Mouse (Mus musculus) layer of hippocampus, postnatal 14 days (tissue): ENCODE measurements around the gene Rnpep. TPM values are rescaled to one million over a fixed set of nuclear protein-coding genes. Genes with fewer than 3 reads are reported as not detected.

Experiments used
- DNase-seq, 2 experiments: peaks; one replicate each; pipeline ENCODE4 v3.0.0; 2021 to 2022; ENCODE audit warnings: low spot score in 2 of 2, mixed read lengths in 1 of 2
- long read RNA-seq, 2 experiments: library from polyadenylated mRNA; stranded (forward); transcript quantifications; one replicate each; pipeline ENCODE4 v2.0.0; 2021
- total RNA-seq, 2 experiments: library from RNA; stranded (reverse); gene quantifications; 2 replicates each; pipeline ENCODE4 v1.2.3; 2021

Gene Rnpep
- 10 to 100 TPM; 52.5 to 57.8 TPM for total RNA-seq
- long read RNA-seq, experiment 1, transcript Rnpep-202 (11 exons, 2,288 nt): major isoform, 36 of 62 reads
- long read RNA-seq, experiment 1, partial matches to known transcripts: 13 of 62 reads
- long read RNA-seq, experiment 1, other reads (novel, unspliced or antisense): 9 of 62 reads
- long read RNA-seq, experiment 2, transcript Rnpep-202 (11 exons, 2,288 nt): major isoform, 43 of 94 reads
- long read RNA-seq, experiment 2, transcript Rnpep-201 (10 exons, 2,171 nt): minor isoform, 5 of 94 reads
- long read RNA-seq, experiment 2, partial matches to known transcripts: 28 of 94 reads
- long read RNA-seq, experiment 2, other reads (novel, unspliced or antisense): 15 of 94 reads

DNA sequence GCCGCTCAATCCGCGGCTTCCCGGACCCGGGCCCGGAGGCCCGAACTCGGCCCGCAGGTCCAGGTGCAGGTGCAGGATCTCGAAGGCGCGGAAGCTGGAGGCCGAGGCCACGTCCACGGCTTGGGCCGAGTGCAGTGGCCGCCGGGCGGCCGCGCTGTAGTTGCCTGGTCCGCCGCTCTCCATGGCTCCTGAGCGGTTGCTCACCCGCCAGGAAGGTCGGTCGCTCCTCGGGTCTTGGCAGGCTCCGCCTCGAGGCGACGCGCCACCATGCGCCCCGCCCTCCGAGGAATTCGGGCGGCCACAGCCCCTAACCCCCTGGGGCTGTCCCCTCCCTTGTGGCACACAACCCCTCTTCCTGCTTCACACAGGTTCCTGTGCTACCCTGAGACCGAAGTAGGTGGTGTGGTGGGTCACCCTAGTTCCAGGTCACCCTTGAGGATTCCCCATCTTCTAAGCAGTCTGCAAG lies at the start of gene Rnpep:
Gene Rnpep, minus strand, starts transcription at position 259 of the 466 bp plus-strand sequence.
- peak; percentile 57 to 78 for DNase-seq

GRCm38 (mm10) chr1:135330578-135330977 lies 46.7 kb upstream of the Rnpep start:
- DNase-seq: no peak

GRCm38 (mm10) chr1:135328368-135328767 lies 44.5 kb upstream of the Rnpep start:
- DNase-seq: no peak

DNA sequence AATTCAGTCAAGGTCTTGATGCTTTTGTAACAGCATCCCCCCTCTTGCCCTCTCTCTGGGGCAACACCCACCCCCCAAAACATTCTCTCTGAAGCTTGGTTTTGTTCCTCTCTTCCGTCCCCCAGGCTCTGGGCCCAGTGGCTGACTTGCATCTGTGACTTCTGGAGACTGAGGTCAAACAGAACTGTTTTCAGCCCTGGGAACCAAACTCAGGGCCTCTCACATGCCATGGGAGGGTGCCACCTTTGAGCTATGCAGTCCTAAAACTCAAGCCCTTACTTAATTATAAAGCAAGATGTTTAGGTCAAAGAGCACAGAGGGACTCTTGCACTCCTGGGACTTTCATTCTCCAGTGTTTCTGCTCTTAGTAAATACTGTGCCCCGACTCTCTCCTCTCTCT lies 42.0 kb upstream of the Rnpep start:
- no peak for DNase-seq

GRCm38 (mm10) chr1:135324571-135324970 lies 40.7 kb upstream of the Rnpep start, which contains the start of gene Lmod1:
Gene Lmod1 (plus strand): TSS chr1:135324807.
- DNase-seq: no peak

DNA sequence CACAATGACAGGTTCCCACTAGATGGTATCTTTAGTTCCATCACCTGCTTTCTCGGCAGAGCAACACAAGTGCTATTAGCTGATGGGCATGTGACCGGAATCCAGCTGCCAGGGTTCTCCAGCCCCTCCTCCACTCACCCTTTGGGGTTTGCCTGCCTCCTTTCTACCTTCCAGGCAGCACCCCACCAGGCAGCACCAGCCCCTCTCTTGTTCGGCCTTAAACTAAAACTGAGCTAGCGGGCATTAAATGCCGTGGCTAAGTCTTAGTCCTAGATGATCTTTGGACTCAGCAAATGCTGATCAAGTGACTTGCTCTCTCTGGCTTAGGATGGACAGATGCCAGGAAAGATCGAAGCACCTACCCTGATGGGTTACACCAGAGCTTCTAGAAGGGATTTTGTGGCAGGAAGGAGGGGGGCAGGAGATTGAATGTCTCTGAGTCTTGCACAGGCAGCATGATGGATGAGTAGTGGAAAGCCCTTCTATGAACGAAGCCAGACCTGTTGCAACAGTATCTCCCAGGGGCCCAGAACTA lies 39.5 kb upstream of the Rnpep start:
- DNase-seq: no peak

DNA sequence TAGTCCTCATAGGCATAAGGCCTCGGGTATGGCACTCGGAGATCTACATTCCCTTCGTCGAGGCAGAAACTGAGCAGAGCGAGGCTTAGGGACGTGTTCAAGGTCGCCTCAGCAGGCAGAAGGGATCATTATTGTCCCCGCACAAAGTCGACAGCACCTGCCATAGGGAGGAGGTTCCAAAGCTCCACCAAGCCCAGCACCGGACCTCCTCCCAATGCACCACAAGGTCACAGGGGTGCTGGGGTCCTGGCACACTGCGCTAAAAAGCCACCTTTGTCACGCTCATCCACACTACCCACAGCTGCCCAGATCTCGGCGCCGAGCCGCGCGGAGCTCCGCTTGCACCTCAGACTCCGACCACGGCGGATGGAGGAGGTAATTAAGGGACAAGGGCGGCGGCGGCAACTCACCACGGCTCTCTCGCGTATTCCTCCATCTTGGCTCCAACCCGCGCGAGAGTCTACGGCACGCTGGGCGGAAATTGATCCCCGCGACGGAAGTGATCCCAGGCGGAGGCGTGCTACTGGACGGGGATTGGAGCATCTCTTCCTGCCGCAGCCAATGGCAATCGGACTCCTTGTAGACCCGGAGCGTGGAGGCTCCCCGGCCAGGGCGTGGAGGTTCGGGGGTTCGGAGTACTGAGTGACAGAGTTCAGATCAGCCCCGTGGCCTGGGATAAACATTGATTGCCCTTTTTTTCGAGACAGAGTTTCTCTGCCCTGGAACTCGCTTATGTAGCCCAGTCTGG lies 29.6 kb upstream of the Rnpep start, which contains the start of gene Timm17a:
Gene Timm17a, minus strand, starts transcription at position 495 of the 748 bp plus-strand sequence.
- peak; percentile 92 to 96 for DNase-seq

- no peak for DNase-seq
These were observed 28.3 kb upstream of the Rnpep start for GRCm38 (mm10) chr1:135312201-135312600.

DNA sequence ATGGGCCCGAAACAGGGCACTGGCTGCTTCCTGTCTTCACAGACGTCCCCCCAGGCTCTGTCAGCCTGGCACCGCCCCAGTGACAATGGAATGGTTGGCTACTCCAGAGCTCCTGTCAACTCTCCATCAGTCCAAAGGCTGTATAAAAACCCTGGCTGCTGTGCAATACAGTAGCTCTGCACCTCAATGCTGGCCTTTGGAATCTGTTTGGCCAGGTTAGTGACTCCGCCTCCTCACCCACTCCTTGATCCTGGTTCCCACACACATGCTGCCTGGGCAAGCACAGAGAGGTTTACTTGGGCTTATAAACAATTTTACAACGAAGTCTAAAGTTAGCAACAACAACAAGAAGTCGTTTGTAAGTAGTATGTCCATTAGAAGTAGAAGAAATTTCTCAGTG lies 27.5 kb upstream of the Rnpep start:
- DNase-seq: no peak

DNA sequence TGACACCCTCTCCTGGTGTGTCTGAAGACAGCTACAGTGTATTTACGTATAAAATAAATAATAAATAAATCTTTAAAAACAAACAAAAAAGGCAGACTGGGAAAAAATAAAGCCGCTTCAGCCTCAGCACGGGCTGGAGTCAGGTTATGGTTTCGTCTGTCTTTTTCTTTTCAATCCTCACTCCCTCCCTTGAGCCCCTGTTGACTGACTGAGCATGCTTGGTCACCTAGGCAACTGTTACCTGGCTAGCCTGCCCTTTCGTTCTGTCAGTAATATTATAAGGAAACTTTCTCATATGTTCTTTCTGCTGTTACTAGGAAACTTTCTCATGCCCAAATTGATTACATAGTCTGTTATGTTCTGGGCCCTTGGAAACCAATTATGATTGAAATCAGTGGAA lies 7.0 kb upstream of the Rnpep start:
- peak in 1 of 2 experiments; percentile 31 for DNase-seq

DNA sequence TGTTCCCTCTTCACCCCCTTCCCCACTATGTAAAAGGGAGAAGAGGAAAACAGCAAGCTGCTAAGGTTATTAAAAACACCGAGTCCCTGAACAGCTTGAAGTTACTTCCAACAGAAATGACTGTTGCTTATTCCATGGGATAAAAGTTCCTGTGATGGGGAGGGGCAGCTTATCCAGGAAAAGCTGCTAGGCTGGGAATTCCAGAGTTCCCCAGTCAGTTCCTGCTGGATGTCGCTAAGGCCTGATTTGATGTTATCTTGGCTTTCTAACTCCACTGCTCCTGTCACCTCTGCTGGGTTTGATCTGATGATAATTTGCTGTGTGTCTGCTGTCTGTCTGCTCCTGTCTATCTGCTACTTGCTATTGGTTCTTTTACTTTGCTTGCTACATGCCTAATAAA lies 2.4 kb upstream of the Rnpep start:
- no peak for DNase-seq

GRCm38 (mm10) chr1:135283287-135283825 lies 528 bp downstream of the Rnpep start:
- no peak for DNase-seq

GRCm38 (mm10) chr1:135282536-135283286 lies 1.2 kb downstream of the Rnpep start:
- peak in 1 of 2 experiments; percentile 14 for DNase-seq

GRCm38 (mm10) chr1:135281841-135282240 lies 2.0 kb downstream of the Rnpep start:
- DNase-seq: no peak

- DNase-seq: peak; percentile 47 to 78
These were observed 3.2 kb downstream of the Rnpep start for GRCm38 (mm10) chr1:135280646-135281045.

DNA sequence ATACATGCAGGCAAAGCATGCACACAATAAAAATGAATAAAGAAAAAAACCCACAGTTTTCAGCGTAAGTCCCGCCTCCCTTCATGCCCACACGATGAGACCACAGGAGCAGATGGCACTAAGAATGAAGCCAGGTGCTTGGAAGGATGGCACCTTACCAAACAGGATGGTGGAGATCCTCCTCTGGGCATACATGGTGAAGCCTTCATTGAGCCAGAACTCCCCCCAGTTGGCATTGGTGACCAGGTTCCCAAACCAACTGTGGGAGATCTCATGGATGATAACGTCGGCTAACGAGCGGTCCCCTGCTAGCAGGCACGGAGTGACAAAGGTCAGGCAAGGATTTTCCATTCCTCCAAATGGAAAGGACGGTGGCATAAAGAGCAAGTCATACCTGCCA lies 12.5 kb downstream of the Rnpep start:
- no peak for DNase-seq

DNA sequence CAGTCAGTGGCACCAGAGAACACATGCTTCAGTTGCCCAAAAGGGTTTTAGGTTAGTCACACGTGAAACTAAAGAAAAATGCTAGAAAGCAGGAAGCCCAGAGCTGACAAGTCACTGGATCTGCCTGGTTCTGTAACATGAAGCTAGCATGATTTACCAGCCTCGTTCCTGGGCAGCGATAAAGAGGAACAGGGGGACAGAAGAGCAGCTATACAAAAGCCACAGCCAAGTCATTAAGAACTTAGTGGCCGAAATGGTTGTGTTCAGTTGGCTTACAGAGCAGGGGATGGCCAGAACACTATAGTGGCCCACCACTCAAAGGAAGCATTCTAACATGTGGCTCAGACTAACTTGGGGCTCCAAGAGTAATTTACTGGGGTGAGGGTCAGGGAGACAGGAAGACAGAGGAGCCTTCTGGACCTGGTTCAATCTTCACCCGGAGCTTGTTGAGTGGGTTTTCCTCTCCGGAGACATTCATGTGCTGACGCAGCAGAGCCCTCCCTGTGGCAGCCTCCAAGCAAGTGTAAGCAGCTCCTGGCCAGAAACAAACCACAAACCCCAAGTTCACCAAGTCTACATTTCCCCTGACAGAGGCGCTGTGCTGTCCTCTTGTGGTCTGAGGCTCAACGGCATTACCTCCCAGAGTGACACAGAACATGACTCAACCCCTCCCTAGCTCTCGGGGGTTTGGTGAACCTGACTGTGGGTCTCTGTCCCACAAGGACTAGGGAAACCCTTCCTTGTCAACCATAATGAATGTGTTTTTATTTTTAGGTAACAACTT lies 16.0 kb downstream of the Rnpep start:
- DNase-seq: no peak

DNA sequence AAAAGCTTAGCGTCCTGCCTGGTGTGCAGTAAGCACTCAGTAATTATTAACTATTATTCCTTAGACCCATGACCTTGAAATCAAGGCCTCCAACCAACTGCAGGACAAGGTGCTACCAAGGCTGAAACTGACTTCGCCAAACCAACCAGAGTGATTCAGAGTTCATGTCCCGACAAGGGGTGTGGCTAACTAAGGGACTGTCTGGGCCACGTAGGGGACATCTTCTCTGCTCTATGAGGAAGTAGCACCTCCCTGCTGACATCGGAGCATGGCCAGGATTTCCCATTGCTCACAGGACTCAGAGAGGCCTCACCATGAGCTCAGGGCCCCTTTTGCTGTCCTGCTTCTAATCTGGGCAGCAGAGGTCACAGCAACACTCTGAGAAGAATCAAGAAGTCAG lies 18.1 kb downstream of the Rnpep start:
- no peak for DNase-seq

DNA sequence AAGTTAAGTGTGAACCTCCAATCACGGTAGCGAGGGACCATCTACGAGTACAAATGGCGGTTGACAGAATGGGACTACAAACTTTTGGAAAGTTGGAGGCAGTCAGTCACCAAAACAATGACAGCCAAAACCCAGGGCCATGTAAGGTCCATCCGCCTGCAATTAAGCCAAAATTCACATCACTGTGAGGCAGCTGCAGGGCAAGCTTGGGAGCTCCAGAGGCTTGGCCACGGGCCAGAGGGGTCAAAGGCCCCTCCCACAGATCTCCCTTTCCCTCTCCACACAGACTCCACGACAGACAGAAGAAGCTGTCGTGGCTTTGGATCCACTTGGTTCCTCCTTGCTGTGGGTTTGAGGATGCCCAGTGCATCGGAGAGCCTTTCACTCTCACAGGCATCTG lies 20.6 kb downstream of the Rnpep start:
- no peak for DNase-seq

GRCm38 (mm10) chr1:135262329-135262728 lies 21.6 kb downstream of the Rnpep start:
- DNase-seq: no peak
